Mouse (Mus musculus) MEL (cell line): ENCODE results near the gene Sde2. TPM values are rescaled to one million over a fixed set of nuclear protein-coding genes. Genes with fewer than 3 reads are reported as not detected.
A peak's percentile ranks its signal among the peaks of the same experiment; 100 is the strongest.

ENCODE experiments used
- DNase-seq: peaks from one replicate; pipeline ENCODE4 v3.0.0; 2011; ENCODE audit warnings: low read depth, low spot score
- H3K27ac ChIP-seq: 2 replicates; pipeline ENCODE4 v1.5.1; 2012; ENCODE audit warnings: low read depth, mild to moderate bottlenecking, control low read depth, low read length, moderate library complexity; ENCODE audit not compliant: control insufficient read depth
- H3K27me3 ChIP-seq, 2 experiments: fragments of 150-350 bp in 1 of 2; sonication (generic) in 1 of 2; 2 replicates each; pipeline ENCODE4 v1.6.1; 2012; ENCODE audit warnings: low read length in 2 of 2, mild to moderate bottlenecking in 2 of 2, improper control_type of control experiment in 1 of 2, moderate library complexity in 1 of 2; ENCODE audit not compliant: insufficient read depth in 2 of 2, control insufficient read depth in 1 of 2
- H3K36me3 ChIP-seq, 2 experiments: 2 replicates each; pipeline ENCODE4 v1.6.1; 2012 to 2014; ENCODE audit warnings: low read length in 2 of 2, improper control_type of control experiment in 1 of 2, inconsistent platforms in 1 of 2, mild to moderate bottlenecking in 1 of 2; ENCODE audit not compliant: insufficient read depth in 2 of 2, control insufficient read depth in 1 of 2
- H3K4me1 ChIP-seq, 2 experiments: fragments of 150-350 bp in 1 of 2; sonication (generic) in 1 of 2; 2 replicates each; pipeline ENCODE4 v1.6.1; 2012; ENCODE audit warnings: low read length in 2 of 2, improper control_type of control experiment in 1 of 2, mild to moderate bottlenecking in 1 of 2; ENCODE audit not compliant: insufficient read depth in 2 of 2, control insufficient read depth in 1 of 2
- H3K4me3 ChIP-seq, 2 experiments: fragments of 150-350 bp in 1 of 2; sonication (generic) in 1 of 2; 2 replicates each; pipeline ENCODE4 v1.5.1; 2012; ENCODE audit warnings: low read depth in 2 of 2, low read length in 2 of 2, mild to moderate bottlenecking in 2 of 2, moderate library complexity in 2 of 2, control low read depth in 1 of 2, improper control_type of control experiment in 1 of 2; ENCODE audit not compliant: control insufficient read depth in 1 of 2, insufficient read depth in 1 of 2
- H3K79me2 ChIP-seq: 2 replicates; pipeline ENCODE4 v1.6.1; 2012; ENCODE audit warnings: mild to moderate bottlenecking, low read length, moderate library complexity; ENCODE audit not compliant: control insufficient read depth, poor library complexity, insufficient read depth
- H3K9ac ChIP-seq: 2 replicates; pipeline ENCODE4 v1.6.1; 2012; ENCODE audit warnings: low read depth, mild to moderate bottlenecking, control low read depth, low read length, moderate library complexity; ENCODE audit not compliant: control insufficient read depth, poor library complexity, severe bottlenecking
- H3K9me3 ChIP-seq: fragments of 150-350 bp; sonication (generic); replicated peaks from 2 replicates; pipeline ENCODE4 v1.6.1; 2012; ENCODE audit warnings: mild to moderate bottlenecking, low read length, improper control_type of control experiment, moderate library complexity; ENCODE audit not compliant: insufficient read depth
- BHLHE40 ChIP-seq: IDR thresholded peaks from 2 replicates; pipeline ENCODE4 v1.6.1; 2012; ENCODE audit warnings: low read depth, mild to moderate bottlenecking, inconsistent platforms, low read length, improper control_type of control experiment, borderline replicate concordance
- CHD1 ChIP-seq: IDR thresholded peaks from 2 replicates; pipeline ENCODE4 v1.6.1; 2012; ENCODE audit warnings: low read depth, mild to moderate bottlenecking, inconsistent platforms, low read length, improper control_type of control experiment
- CHD2 ChIP-seq: IDR thresholded peaks from 2 replicates; pipeline ENCODE4 v1.6.1; 2011; ENCODE audit warnings: low read length, improper control_type of control experiment
- CTCF ChIP-seq, 3 experiments: IDR thresholded peaks in 2 of 3; conservative IDR thresholded peaks in 1 of 3; 2 replicates each; pipeline ENCODE4 v1.5.1; 2011 to 2012; ENCODE audit warnings: low read length in 3 of 3, low read depth in 2 of 3, mild to moderate bottlenecking in 2 of 3, improper control_type of control experiment in 1 of 3, inconsistent platforms in 1 of 3, mixed read lengths in 1 of 3, moderate library complexity in 1 of 3; ENCODE audit not compliant: control insufficient read depth in 1 of 3, insufficient read depth in 1 of 3, poor library complexity in 1 of 3, severe bottlenecking in 1 of 3
- E2F4 ChIP-seq: IDR thresholded peaks from 2 replicates; pipeline ENCODE4 v1.6.1; 2011; ENCODE audit warnings: low read depth, low read length, improper control_type of control experiment, borderline replicate concordance
- ELF1 ChIP-seq: IDR thresholded peaks from 2 replicates; pipeline ENCODE4 v1.6.1; 2014; ENCODE audit warnings: low read depth, mild to moderate bottlenecking, inconsistent platforms, low read length, improper control_type of control experiment, moderate library complexity
- EP300 ChIP-seq, 2 experiments: IDR thresholded peaks; 2 replicates each; pipeline ENCODE4 v1.6.1; 2011; ENCODE audit warnings: improper control_type of control experiment in 2 of 2, low read length in 2 of 2, low read depth in 1 of 2, mild to moderate bottlenecking in 1 of 2
- GATA1 ChIP-seq: IDR thresholded peaks from 2 replicates; pipeline ENCODE4 v1.6.1; 2011; ENCODE audit warnings: low read depth, low read length, improper control_type of control experiment
- JUND ChIP-seq: IDR thresholded peaks from 2 replicates; pipeline ENCODE4 v1.6.1; 2011; ENCODE audit warnings: low read depth, mild to moderate bottlenecking, improper control_type of control experiment, low read length
- MAX ChIP-seq: IDR thresholded peaks from 2 replicates; pipeline ENCODE4 v1.6.1; 2011; ENCODE audit warnings: low read length, improper control_type of control experiment
- MAZ ChIP-seq: IDR thresholded peaks from 2 replicates; pipeline ENCODE4 v1.6.1; 2012; ENCODE audit warnings: low read depth, mild to moderate bottlenecking, inconsistent platforms, low read length, improper control_type of control experiment
- MEF2A ChIP-seq: IDR thresholded peaks from 2 replicates; pipeline ENCODE4 v1.6.1; 2014; ENCODE audit warnings: low read depth, mild to moderate bottlenecking, inconsistent platforms, low read length, improper control_type of control experiment; ENCODE audit not compliant: poor library complexity, insufficient replicate concordance, severe bottlenecking; ENCODE audit errors: extremely low read depth
- MXI1 ChIP-seq: IDR thresholded peaks from 2 replicates; pipeline ENCODE4 v1.6.1; 2011; ENCODE audit warnings: mild to moderate bottlenecking, low read depth, low read length, improper control_type of control experiment
- MYB ChIP-seq: IDR thresholded peaks from 2 replicates; pipeline ENCODE4 v1.6.1; 2011; ENCODE audit warnings: mild to moderate bottlenecking, low read depth, low read length, improper control_type of control experiment
- MYC ChIP-seq: IDR thresholded peaks from 2 replicates; pipeline ENCODE4 v1.6.1; 2011; ENCODE audit warnings: low read depth, mild to moderate bottlenecking, low read length, improper control_type of control experiment, moderate library complexity
- NELFE ChIP-seq: IDR thresholded peaks from 2 replicates; pipeline ENCODE4 v1.6.1; 2011; ENCODE audit warnings: low read depth, low read length, improper control_type of control experiment
- POLR2A ChIP-seq, 2 experiments: IDR thresholded peaks; 2 replicates each; pipeline ENCODE4 v1.6.1; 2011 to 2012; ENCODE audit warnings: low read length in 2 of 2, mild to moderate bottlenecking in 2 of 2, control low read depth in 1 of 2, improper control_type of control experiment in 1 of 2, low read depth in 1 of 2, moderate library complexity in 1 of 2; ENCODE audit not compliant: control insufficient read depth in 1 of 2, insufficient read depth in 1 of 2, poor library complexity in 1 of 2
- POLR2AphosphoS2 ChIP-seq: IDR thresholded peaks from 2 replicates; pipeline ENCODE4 v1.6.1; 2011; ENCODE audit warnings: low read length, improper control_type of control experiment
- POLR2AphosphoS5 ChIP-seq: IDR thresholded peaks from 2 replicates; pipeline ENCODE4 v1.6.1; 2012; ENCODE audit warnings: low read depth, borderline replicate concordance, mild to moderate bottlenecking, inconsistent platforms, low read length, moderate library complexity, mixed read lengths
- RAD21 ChIP-seq: IDR thresholded peaks from 2 replicates; pipeline ENCODE4 v1.6.1; 2011; ENCODE audit warnings: mild to moderate bottlenecking, low read depth, low read length, improper control_type of control experiment
- SIN3A ChIP-seq: IDR thresholded peaks from 2 replicates; pipeline ENCODE4 v1.6.1; 2012; ENCODE audit warnings: low read length, improper control_type of control experiment, inconsistent platforms
- SMC3 ChIP-seq: IDR thresholded peaks from 2 replicates; pipeline ENCODE4 v1.6.1; 2011; ENCODE audit warnings: low read depth, low read length, improper control_type of control experiment
- TBP ChIP-seq: IDR thresholded peaks from 2 replicates; pipeline ENCODE4 v1.8.0; 2011; ENCODE audit warnings: low read depth, low read length, improper control_type of control experiment
- USF1 ChIP-seq: IDR thresholded peaks from 2 replicates; pipeline ENCODE4 v1.6.1; 2014; ENCODE audit warnings: low read depth, mild to moderate bottlenecking, inconsistent platforms, low read length, improper control_type of control experiment, moderate library complexity
- USF2 ChIP-seq, 2 experiments: IDR thresholded peaks; 2 replicates each; pipeline ENCODE4 v1.6.1; 2011 to 2012; ENCODE audit warnings: improper control_type of control experiment in 2 of 2, low read length in 2 of 2, borderline replicate concordance in 1 of 2, inconsistent platforms in 1 of 2, low read depth in 1 of 2, mild to moderate bottlenecking in 1 of 2; ENCODE audit not compliant: insufficient read depth in 1 of 2
- ZC3H11A ChIP-seq: IDR thresholded peaks from 2 replicates; pipeline ENCODE4 v1.6.1; 2012; ENCODE audit warnings: low read depth, mild to moderate bottlenecking, inconsistent platforms, low read length, improper control_type of control experiment
- ZKSCAN1 ChIP-seq: IDR thresholded peaks from 2 replicates; pipeline ENCODE4 v1.6.1; 2012; ENCODE audit warnings: low read depth, mild to moderate bottlenecking, inconsistent platforms, low read length, improper control_type of control experiment, moderate library complexity
- ZMIZ1 ChIP-seq: IDR thresholded peaks from 2 replicates; pipeline ENCODE4 v1.6.1; 2012; ENCODE audit warnings: low read depth, mild to moderate bottlenecking, inconsistent platforms, low read length, improper control_type of control experiment, moderate library complexity
- ZNF384 ChIP-seq: IDR thresholded peaks from 2 replicates; pipeline ENCODE4 v1.6.1; 2012; ENCODE audit warnings: low read depth, mild to moderate bottlenecking, inconsistent platforms, low read length, improper control_type of control experiment
- polyA plus RNA-seq, 2 experiments: library from polyadenylated mRNA; stranded (reverse) in 1 of 2; unstranded in 1 of 2; fragments of >175 nt in 1 of 2; fragments of >200 nt in 1 of 2; gene quantifications; 2 replicates each; pipeline versions ENCODE4 v1.2.1 to v1.2.4; 2012; ENCODE audit warnings: low replicate concordance in 2 of 2, low read depth in 1 of 2; ENCODE audit not compliant: insufficient read length in 2 of 2, insufficient read depth in 1 of 2, missing spikeins in 1 of 2
- total RNA-seq: library from RNA; depleted of rRNA; stranded (reverse); fragments of 300-350 nt; gene quantifications from 2 replicates; pipeline ENCODE4 v1.2.3, GENCODE M21; 2012

Gene Sde2
- total and polyA plus RNA-seq, 3 experiments: 35.5 to 48.0 TPM; not detected in 1

DNA sequence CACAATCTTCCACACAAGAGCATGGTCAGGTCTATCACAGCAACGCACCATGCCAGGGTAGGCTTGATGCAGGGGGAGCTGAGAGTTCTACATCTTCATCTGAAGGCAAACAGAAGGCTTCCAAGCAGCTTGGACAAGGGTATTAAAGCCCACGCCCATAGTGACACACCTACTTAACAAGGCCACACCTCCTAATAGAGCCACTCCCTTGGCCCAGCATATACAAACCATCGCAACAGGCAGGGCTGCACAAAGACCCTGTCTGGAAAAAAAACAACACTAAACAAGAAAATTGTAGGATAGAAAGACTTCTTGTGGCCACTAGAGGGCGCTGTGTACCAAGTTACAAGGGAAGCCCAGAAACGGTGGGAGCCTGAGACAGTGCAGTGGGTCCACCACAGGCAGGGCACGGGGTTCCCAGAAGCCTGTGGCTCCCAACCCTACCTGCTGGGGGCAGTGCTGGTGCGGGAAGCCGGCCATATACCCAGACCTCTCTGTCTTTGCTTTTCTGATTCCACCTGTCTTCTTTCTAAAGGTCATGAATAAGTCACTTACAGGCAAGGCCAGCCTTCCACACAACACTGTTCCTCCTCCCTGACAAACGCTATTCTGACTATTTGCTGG lies 23.0 kb downstream of the Sde2 start:
- no peaks in the 10 kb centered on the region for H3K79me2 ChIP-seq
- DNase-seq: peak; percentile 92

DNA sequence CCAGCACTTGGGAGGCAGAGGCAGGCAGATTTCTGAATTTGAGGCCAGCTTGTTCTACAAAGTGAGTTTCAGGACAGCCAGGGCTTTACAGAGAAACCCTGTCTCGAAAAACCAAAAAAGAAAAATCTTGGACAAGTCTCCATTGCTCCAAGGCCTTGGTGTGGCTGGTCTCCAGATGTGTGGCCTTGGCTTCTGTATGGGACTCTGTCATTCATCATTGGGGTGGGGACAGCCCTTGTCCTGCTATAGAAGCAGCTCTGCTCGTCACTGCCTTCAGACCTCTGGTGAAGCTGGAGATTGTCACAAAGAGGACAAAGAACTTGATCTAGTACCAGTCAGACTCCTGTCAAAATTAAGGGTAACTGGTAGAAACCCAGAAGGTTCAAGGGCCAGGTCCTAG lies 23.7 kb downstream of the Sde2 start:
- DNase-seq: no peak
- peaks cover 0 to 4% of the 10 kb centered on the region in 2 experiments; a peak in 2 of 4 replicates for H3K36me3 ChIP-seq
- H3K79me2 ChIP-seq: no peaks in the 10 kb centered on the region
- no peaks in the 10 kb centered on the region; a peak in 1 of 4 replicates for H3K27me3 ChIP-seq
- no peak overlapping the region for H3K4me3 ChIP-seq
- H3K4me1 ChIP-seq: peaks cover 0 to 4% of the 10 kb centered on the region in 2 experiments; a peak in 3 of 4 replicates
- H3K27ac ChIP-seq: no peak overlapping the region
- TF ChIP-seq MEF2A (no peak), ZMIZ1 (no peak), GATA1 (no peak), CHD1 (no peak), MYB (no peak), ZC3H11A (no peak), POLR2A (IDR thresholded peaks at IDR 0.05; ENCODE audit: control insufficient read depth in 1 of 2, insufficient read depth in 1 of 2, low read depth in 1 of 2, low read length in 2 of 2, poor library complexity in 1 of 2) (no peak), ZKSCAN1 (no peak), CTCF (IDR thresholded peaks at IDR 0.05 in 2 of 3, conservative IDR thresholded peaks at IDR 0.05 in 1 of 3; ENCODE audit: control insufficient read depth in 1 of 3, insufficient read depth in 1 of 3, low read depth in 2 of 3, low read length in 3 of 3, poor library complexity in 1 of 3, severe bottlenecking in 1 of 3) (no peak), MXI1 (no peak), JUND (no peak)
- no peak overlapping the region for H3K9ac ChIP-seq
- no peaks in the 10 kb centered on the region for H3K9me3 ChIP-seq

More for the DNA sequence above, 23.0 kb downstream of the Sde2 start:
- Histone ChIP-seq H3K4me1 (peaks cover 2 to 10% of the 10 kb centered on the region in 2 experiments; a peak in 3 of 4 replicates), H3K27me3 (no peaks in the 10 kb centered on the region), H3K27ac (no peak overlapping the region), H3K36me3 (peaks cover 0 to 11% of the 10 kb centered on the region in 2 experiments; a peak in 2 of 4 replicates), H3K9ac (no peak overlapping the region), H3K9me3 (no peaks in the 10 kb centered on the region), H3K4me3 (no peak overlapping the region)
- peak; percentile 76 for TF ChIP-seq SMC3
- TF ChIP-seq E2F4: no peak
- 0 out of 2 replicates have a peak, but pooled peaks have one; percentile 27 for TF ChIP-seq SIN3A
- peak; percentile 90 for TF ChIP-seq RAD21
- peak; percentile 74 to 98 (median 77) for TF ChIP-seq CTCF (IDR thresholded peaks at IDR 0.05 in 2 of 3, conservative IDR thresholded peaks at IDR 0.05 in 1 of 3; ENCODE audit: control insufficient read depth in 1 of 3, insufficient read depth in 1 of 3, low read depth in 2 of 3, low read length in 3 of 3, poor library complexity in 1 of 3, severe bottlenecking in 1 of 3)
- no peak for TF ChIP-seq MAZ
- peak; percentile 34; the same call in 1 of the 2 replicates for TF ChIP-seq MXI1
- 0 out of 2 replicates have a peak, but pooled peaks have one; percentile 29 for TF ChIP-seq ELF1
- TF ChIP-seq USF1: no peak
- no peak for TF ChIP-seq CHD2
- TF ChIP-seq TBP: peak; percentile 30; the same call in 1 of the 2 replicates
- TF ChIP-seq ZNF384: peak; percentile 84
- TF ChIP-seq ZC3H11A: peak; percentile 77
- TF ChIP-seq MEF2A: no peak
- TF ChIP-seq MAX: no peak
- TF ChIP-seq NELFE: no peak
- no peak for TF ChIP-seq POLR2AphosphoS2
- no peak for TF ChIP-seq MYB
- 0 out of 2 replicates have a peak, but pooled peaks have one; percentile 34 for TF ChIP-seq BHLHE40
- no peak for TF ChIP-seq POLR2AphosphoS5
- TF ChIP-seq JUND: no peak
- no peak for TF ChIP-seq EP300 (IDR thresholded peaks at IDR 0.05; ENCODE audit: low read depth in 1 of 2, low read length in 2 of 2)
- TF ChIP-seq USF2 (IDR thresholded peaks at IDR 0.05; ENCODE audit: borderline replicate concordance in 1 of 2, insufficient read depth in 1 of 2, low read depth in 1 of 2, low read length in 2 of 2): no peak
- TF ChIP-seq MYC: no peak
- TF ChIP-seq ZMIZ1: no peak
